Mouse (Mus musculus) liver, embryonic 11.5 days (tissue): ENCODE data around the gene Atp8a1. TPM values are rescaled to one million over a fixed set of nuclear protein-coding genes. Genes with fewer than 3 reads are reported as not detected.

Experiments used
- ATAC-seq: fragments of 200-750 bp; cut with Nextera tagmentation; replicated peaks from 2 replicates; pipeline ENCODE4 v1.8.0; 2017; ENCODE audit warnings: moderate number of reproducible peaks, mild to moderate bottlenecking, moderate TSS enrichment, moderate library complexity; ENCODE audit not compliant: low FRiP score
- DNase-seq: peaks from one replicate; pipeline ENCODE4 v3.0.0-alpha.2; 2017; ENCODE audit warnings: low spot score
- H3K27ac ChIP-seq: fragments of 300-500 bp; sonication (generic); 2 replicates; pipeline ENCODE4 v1.5.1; 2014; ENCODE audit warnings: mild to moderate bottlenecking, low read depth, low read length, control low read depth
- H3K27me3 ChIP-seq: fragments of 300-500 bp; sonication (generic); replicated peaks from 2 replicates; pipeline ENCODE4 v1.6.1; 2014; ENCODE audit warnings: low read length, mixed read lengths; ENCODE audit not compliant: control insufficient read depth, insufficient read depth
- H3K36me3 ChIP-seq: fragments of 300-500 bp; sonication (generic); 2 replicates; pipeline ENCODE4 v1.6.1; 2014; ENCODE audit warnings: mild to moderate bottlenecking, low read length, moderate library complexity, mixed read lengths; ENCODE audit not compliant: control insufficient read depth, insufficient read depth
- H3K4me1 ChIP-seq: fragments of 300-500 bp; sonication (generic); replicated peaks from 2 replicates; pipeline ENCODE4 v1.6.1; 2014; ENCODE audit warnings: low read length, mixed read lengths; ENCODE audit not compliant: control insufficient read depth, insufficient read depth
- H3K4me2 ChIP-seq: fragments of 300-500 bp; sonication (generic); 2 replicates; pipeline ENCODE4 v1.6.1; 2014; ENCODE audit warnings: mild to moderate bottlenecking, control low read depth, moderate library complexity
- H3K4me3 ChIP-seq: fragments of 300-500 bp; sonication (generic); 2 replicates; pipeline ENCODE4 v1.5.1; 2014; ENCODE audit warnings: low read depth, low read length, control low read depth
- H3K9ac ChIP-seq: fragments of 300-500 bp; sonication (generic); 2 replicates; pipeline ENCODE4 v1.6.1; 2014; ENCODE audit warnings: low read depth, low read length, control low read depth
- H3K9me3 ChIP-seq: fragments of 300-500 bp; sonication (generic); 2 replicates; pipeline ENCODE4 v1.6.1; 2016; ENCODE audit warnings: low read length, inconsistent platforms, mixed read lengths; ENCODE audit not compliant: control insufficient read depth
- WGBS: fragments of 180-500 bp; shearing (Covaris S2); extraction: QIAGEN DNeasy Blood & Tissue Kit; methylation state at CpG from one replicate; pipeline ENCODE4 v1.1.7; 2014; 5-methylcytosine and 5-hydroxymethylcytosine counted together
- polyA plus RNA-seq: library from polyadenylated mRNA; unstranded; fragments of >200 nt; fragmentation: Nextera tagmentation; extraction: Ambion mirVana; gene quantifications from 2 replicates; pipeline ENCODE4 v1.2.1, GENCODE M21; 2014

Gene Atp8a1
- polyA plus RNA-seq, 1 experiment from 2014 or later = 60.5 TPM

- Histone ChIP-seq H3K27me3 (no peaks in the 10 kb centered on the region), H3K9ac (no peak overlapping the region), H3K9me3 (no peaks in the 10 kb centered on the region), H3K36me3 (no peaks in the 10 kb centered on the region), H3K4me3 (no peak overlapping the region), H3K4me2 (no peak overlapping the region), H3K4me1 (no peaks in the 10 kb centered on the region), H3K27ac (no peak overlapping the region)
- ATAC-seq (no peak), DNase-seq (no peak)
- 76% methylated on average over 6 of the region's 6 CpGs for WGBS
Measured at GRCm38 (mm10) chr5:67854963-67855606, 7.9 kb upstream of the Atp8a1 start.

DNA sequence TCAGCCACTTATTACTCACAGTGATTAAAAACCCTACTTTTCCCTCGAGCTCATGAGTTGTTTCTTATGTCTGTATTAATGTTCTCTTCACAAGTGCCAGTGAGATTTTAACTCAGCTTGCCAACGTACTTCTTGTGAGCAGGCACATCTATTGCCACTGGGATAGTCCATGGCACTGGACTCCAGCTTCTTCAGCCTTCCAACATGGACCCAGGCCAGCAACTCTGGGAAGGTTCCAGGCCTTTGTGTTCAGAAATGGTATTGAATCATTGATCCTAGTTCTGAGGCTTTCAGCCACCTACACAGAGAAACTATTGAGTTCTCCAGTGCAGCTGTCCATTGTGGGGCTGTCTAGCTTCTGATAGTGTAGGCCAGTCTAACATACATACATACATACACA, 5.6 kb upstream of the Atp8a1 start:
- Histone ChIP-seq H3K9me3 (no peaks in the 10 kb centered on the region), H3K27ac (no peak overlapping the region), H3K4me3 (no peak overlapping the region), H3K27me3 (no peaks in the 10 kb centered on the region), H3K4me2 (no peak overlapping the region), H3K4me1 (peaks cover 6% of the 10 kb centered on the region), H3K36me3 (no peaks in the 10 kb centered on the region), H3K9ac (no peak overlapping the region)
- DNase-seq (no peak), ATAC-seq (no peak)
- WGBS = 74% methylated on average over 2 of the region's 2 CpGs

DNA sequence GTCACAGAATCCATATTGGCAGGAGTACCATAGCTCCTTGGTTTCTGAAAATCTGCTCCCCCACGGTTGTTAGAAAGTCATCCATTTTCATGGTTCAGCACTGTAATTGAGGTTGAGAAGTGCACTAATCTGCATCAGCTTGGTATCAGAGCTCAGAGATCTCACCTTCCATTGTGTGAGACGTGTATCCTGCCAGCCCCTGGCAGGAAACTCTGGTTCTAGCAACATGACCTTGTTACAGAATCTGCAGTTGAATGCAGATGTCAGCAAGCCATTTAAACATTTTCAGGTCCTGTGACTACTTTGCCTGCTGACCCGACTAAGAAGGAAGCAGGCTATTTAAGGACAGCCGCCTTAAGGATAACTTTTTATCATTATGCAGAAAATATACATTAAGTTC, 2.2 kb upstream of the Atp8a1 start:
- DNase-seq (peak; percentile 21), ATAC-seq (no peak)
- Histone ChIP-seq H3K27me3 (0 out of 2 replicates have a peak, but pooled peaks cover 2% of the 10 kb centered on the region), H3K36me3 (no peaks in the 10 kb centered on the region), H3K4me3 (no peak overlapping the region), H3K9ac (no peak overlapping the region), H3K9me3 (no peaks in the 10 kb centered on the region), H3K27ac (no peak overlapping the region), H3K4me1 (peaks cover 17% of the 10 kb centered on the region), H3K4me2 (no peak overlapping the region)
- 66% methylated on average over 4 of the region's 4 CpGs for WGBS

DNA sequence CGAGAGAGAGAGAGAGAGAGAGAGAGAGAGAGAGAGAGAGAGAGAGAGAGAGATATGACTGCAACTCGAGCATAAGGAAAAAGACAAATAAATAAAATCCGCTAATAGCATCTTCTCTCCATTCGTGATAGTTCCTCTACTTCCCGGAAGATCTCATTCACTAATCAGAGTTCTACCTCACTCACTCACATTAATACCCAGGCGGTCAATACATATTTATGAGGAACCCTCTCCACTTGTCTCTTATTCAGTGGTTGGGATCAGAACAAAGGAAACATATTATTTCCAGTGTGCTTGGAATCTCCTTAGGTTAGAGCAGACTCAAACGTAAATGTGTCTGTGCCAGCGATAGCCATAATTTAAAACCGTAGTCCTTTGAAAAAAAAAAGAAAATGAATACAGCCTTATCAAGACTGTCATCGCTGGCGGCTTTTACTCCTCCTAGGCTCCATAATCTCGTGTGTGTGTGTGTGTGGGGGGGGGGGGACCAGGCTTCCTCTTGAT, 1.3 kb upstream of the Atp8a1 start:
- no peak overlapping the region for H3K27ac ChIP-seq
- peak overlapping the region; percentile 77 for H3K4me2 ChIP-seq

GRCm38 (mm10) chr5:67846361-67847224, 641 bp downstream of the Atp8a1 start:
- WGBS = under 1% methylated on average over 39 of the region's 39 CpGs
- H3K4me2 ChIP-seq = peak overlapping the region; percentile 77
- peak overlapping the region; percentile 20 for H3K27ac ChIP-seq
- peak overlapping the region; percentile 75 for H3K4me3 ChIP-seq
- peak overlapping the region; percentile 70 for H3K9ac ChIP-seq
- H3K9me3 ChIP-seq = no peaks in the 10 kb centered on the region
- H3K27me3 ChIP-seq = 0 out of 2 replicates have a peak, but pooled peaks cover 2% of the 10 kb centered on the region
- DNase-seq (peak; percentile 60), ATAC-seq (no peak)
- no peaks in the 10 kb centered on the region for H3K36me3 ChIP-seq
- peaks cover 22% of the 10 kb centered on the region for H3K4me1 ChIP-seq

More for the DNA sequence above, 1.3 kb upstream of the Atp8a1 start:
- H3K9ac ChIP-seq = no peak overlapping the region
- no peaks in the 10 kb centered on the region for H3K9me3 ChIP-seq
- peak overlapping the region; percentile 75; the same call in 1 of the 2 replicates for H3K4me3 ChIP-seq
- 48% methylated on average over 12 of the region's 12 CpGs for WGBS
- peak; percentile 15 for DNase-seq
- H3K4me1 ChIP-seq = peaks cover 21% of the 10 kb centered on the region
- H3K27me3 ChIP-seq = 0 out of 2 replicates have a peak, but pooled peaks cover 2% of the 10 kb centered on the region
- ATAC-seq = no peak
- H3K36me3 ChIP-seq = no peaks in the 10 kb centered on the region

DNA sequence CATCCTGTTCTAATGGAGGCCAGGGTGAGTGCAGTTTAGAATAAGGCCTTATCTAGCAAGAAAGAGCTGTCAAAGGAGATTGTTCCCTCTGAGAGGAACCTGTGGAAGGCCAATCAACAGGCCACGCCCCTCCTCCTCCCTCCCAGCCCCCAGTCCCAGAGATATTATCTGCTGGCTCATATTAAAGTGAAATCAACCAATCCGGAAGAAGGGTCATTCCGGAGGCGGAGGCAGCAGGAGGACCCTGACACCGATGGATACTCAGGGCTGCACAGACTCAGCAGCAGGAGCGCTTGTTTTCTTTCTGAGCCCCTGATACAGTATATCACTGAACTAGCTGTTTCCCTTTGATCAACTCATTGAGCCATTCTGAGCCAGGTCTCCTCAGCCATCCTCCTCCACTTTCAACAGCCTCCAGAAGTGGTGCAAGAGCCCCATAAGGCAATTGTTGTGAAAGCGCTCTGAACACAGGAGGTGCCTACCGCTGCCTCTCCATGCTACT, 2.0 kb downstream of the Atp8a1 start:
- Histone ChIP-seq H3K27me3 (0 out of 2 replicates have a peak, but pooled peaks cover 2% of the 10 kb centered on the region), H3K4me3 (peak overlapping the region; percentile 75), H3K36me3 (no peaks in the 10 kb centered on the region), H3K27ac (peak overlapping the region; percentile 84), H3K9me3 (no peaks in the 10 kb centered on the region), H3K4me1 (peaks cover 29% of the 10 kb centered on the region), H3K9ac (peak overlapping the region; percentile 46), H3K4me2 (peak overlapping the region; percentile 77)
- DNase-seq (peak; percentile 50), ATAC-seq (peak; percentile 56)
- 7% methylated on average over 8 of the region's 8 CpGs for WGBS

DNA sequence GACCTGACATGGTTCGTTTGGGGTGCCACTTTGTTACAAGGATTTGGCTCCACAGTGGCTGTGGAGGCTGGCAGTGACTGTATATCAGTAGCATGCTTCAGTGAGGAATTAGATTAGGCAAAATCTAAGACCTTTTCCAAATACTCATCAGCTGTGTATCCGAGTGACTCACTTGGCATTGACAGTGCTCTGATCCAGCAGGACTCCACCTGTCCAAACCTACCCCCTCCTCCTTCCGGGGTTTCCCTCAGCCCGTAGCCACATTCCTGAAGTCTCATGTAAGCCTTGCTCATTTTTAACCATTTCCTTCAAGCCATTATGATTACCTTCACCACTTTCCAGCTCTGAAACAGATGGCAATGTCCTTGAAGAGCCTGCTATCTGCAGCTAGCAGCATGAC, 3.2 kb downstream of the Atp8a1 start:
- 67% methylated on average over 4 of the region's 4 CpGs for WGBS
- Histone ChIP-seq H3K27ac (peak overlapping the region; percentile 55; the same call in 1 of the 2 replicates), H3K4me1 (peaks cover 29% of the 10 kb centered on the region), H3K36me3 (no peaks in the 10 kb centered on the region), H3K9me3 (no peaks in the 10 kb centered on the region), H3K4me2 (peak overlapping the region; percentile 77), H3K27me3 (0 out of 2 replicates have a peak, but pooled peaks cover 2% of the 10 kb centered on the region), H3K4me3 (no peak overlapping the region), H3K9ac (peak overlapping the region; percentile 46)
- ATAC-seq (no peak), DNase-seq (peak; percentile 22)

DNA sequence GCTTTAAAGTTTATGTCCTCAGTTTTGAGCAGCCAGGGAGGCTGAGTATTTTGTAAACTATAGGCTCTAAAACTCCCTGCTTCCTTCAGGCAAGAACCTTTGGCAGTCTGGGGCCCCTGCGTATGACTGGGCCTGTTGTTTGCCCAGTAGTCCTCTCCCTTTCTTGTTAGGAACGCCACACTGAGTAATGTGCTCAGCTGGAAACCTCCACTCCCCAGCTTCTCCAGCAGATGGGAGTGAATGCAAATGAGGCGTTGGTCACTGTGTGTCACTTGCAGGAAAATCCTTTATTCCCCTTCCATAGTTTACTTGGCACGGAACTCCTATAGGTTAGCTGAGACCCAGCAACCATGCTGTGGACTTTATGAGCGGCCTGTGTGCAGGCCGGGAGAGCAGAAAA, 4.9 kb downstream of the Atp8a1 start:
- Histone ChIP-seq H3K9me3 (no peaks in the 10 kb centered on the region), H3K27me3 (0 out of 2 replicates have a peak, but pooled peaks cover 2% of the 10 kb centered on the region), H3K4me1 (peaks cover 23% of the 10 kb centered on the region), H3K9ac (no peak overlapping the region), H3K27ac (no peak overlapping the region), H3K4me2 (no peak overlapping the region), H3K36me3 (no peaks in the 10 kb centered on the region), H3K4me3 (no peak overlapping the region)
- ATAC-seq (no peak), DNase-seq (no peak)
- WGBS = 71% methylated on average over 6 of the region's 6 CpGs
